Mouse (Mus musculus): ENCODE results near the gene Shroom4. TPM values are rescaled to one million over a fixed set of nuclear protein-coding genes. Genes with fewer than 3 reads are reported as not detected.

The Shroom4 gene
- polyA plus RNA-seq, 1 experiment from 2014 or later = 7.6 TPM

- 5% methylated on average over 2 of the region's 2 CpGs for WGBS
- H3K4me3 ChIP-seq = no peak overlapping the region
- no peaks in the 10 kb centered on the region for H3K9me3 ChIP-seq
- H3K36me3 ChIP-seq = no peaks in the 10 kb centered on the region
- H3K27ac ChIP-seq = no peak overlapping the region
- no peak overlapping the region for H3K4me2 ChIP-seq
- no peaks in the 10 kb centered on the region for H3K4me1 ChIP-seq
- ATAC-seq (ENCODE audit: borderline replicate concordance, extremely low read depth, low FRiP score, low TSS enrichment) = no peak
- no peaks in the 10 kb centered on the region for H3K27me3 ChIP-seq
- no peak overlapping the region for H3K9ac ChIP-seq
Measured at GRCm38 (mm10) chrX:6654024-6654423, 254.4 kb downstream of the Shroom4 start.

GRCm38 (mm10) chrX:6658820-6659324 lies 259.2 kb downstream of the Shroom4 start:
- Histone ChIP-seq H3K36me3 (no peaks in the 10 kb centered on the region), H3K27me3 (no peaks in the 10 kb centered on the region), H3K4me1 (no peaks in the 10 kb centered on the region), H3K4me2 (no peak overlapping the region), H3K9ac (no peak overlapping the region), H3K4me3 (no peak overlapping the region), H3K27ac (no peak overlapping the region), H3K9me3 (no peaks in the 10 kb centered on the region)
- 88% methylated on average over 1 of the region's 1 CpGs for WGBS
- no peak for ATAC-seq (ENCODE audit: borderline replicate concordance, extremely low read depth, low FRiP score, low TSS enrichment)

Other genes with a start within 250 kb of the Shroom4 start
- gene Nudt10, start 226.8 kb upstream of the Shroom4 start, polyA plus RNA-seq (2015; fragmentation: Nextera tagmentation; extraction: Ambion mirVana) = 4.4 and 5.4 TPM in 2 replicates
- gene Bmp15, start 79.1 kb upstream of the Shroom4 start, polyA plus RNA-seq (2015; fragmentation: Nextera tagmentation; extraction: Ambion mirVana) = 0.05 TPM in 1 of 2 replicates, not detected in the other

Data from lung, embryonic 15.5 days (tissue).